Mouse (Mus musculus) ES-E14 (cell line): ENCODE results near the gene Dmrt2. TPM values are rescaled to one million over a fixed set of nuclear protein-coding genes. Genes with fewer than 3 reads are reported as not detected.

Experiments used
- DNase-seq: peaks from one replicate; pipeline ENCODE4 v3.0.0-alpha.2; 2013; ENCODE audit warnings: low read depth, low spot score
- H3K27ac ChIP-seq: 2 replicates; pipeline ENCODE4 v1.5.1; 2012; ENCODE audit warnings: low read depth, mild to moderate bottlenecking, low read length, moderate library complexity, mixed read lengths; ENCODE audit not compliant: poor library complexity, insufficient read depth, severe bottlenecking
- H3K36me3 ChIP-seq: 2 replicates; pipeline ENCODE4 v1.6.1; 2012; ENCODE audit warnings: mild to moderate bottlenecking, low read length, moderate library complexity, mixed read lengths; ENCODE audit not compliant: control insufficient read depth, poor library complexity, insufficient read depth, severe bottlenecking
- H3K4me1 ChIP-seq, 2 experiments: fragments of 150-350 bp in 1 of 2; sonication (generic) in 1 of 2; 2 replicates each; pipeline ENCODE4 v1.6.1; 2012; ENCODE audit warnings: low read length in 2 of 2, mild to moderate bottlenecking in 1 of 2, mixed read lengths in 1 of 2; ENCODE audit not compliant: control insufficient read depth in 2 of 2, insufficient read depth in 2 of 2, poor library complexity in 1 of 2
- H3K4me3 ChIP-seq, 2 experiments: fragments of 150-350 bp in 1 of 2; sonication (generic) in 1 of 2; 2 replicates each; pipeline ENCODE4 v1.5.1; 2012; ENCODE audit warnings: low read length in 2 of 2, low read depth in 1 of 2, mild to moderate bottlenecking in 1 of 2, mixed read lengths in 1 of 2; ENCODE audit not compliant: insufficient read depth in 1 of 2, poor library complexity in 1 of 2, severe bottlenecking in 1 of 2
- H3K9ac ChIP-seq: 2 replicates; pipeline ENCODE4 v1.6.1; 2012; ENCODE audit warnings: low read depth, mild to moderate bottlenecking, low read length, mixed read lengths; ENCODE audit not compliant: poor library complexity, insufficient read depth, severe bottlenecking
- H3K9me3 ChIP-seq: fragments of 150-350 bp; sonication (generic); 2 replicates; pipeline ENCODE4 v1.6.1; 2012; ENCODE audit warnings: low read depth, mild to moderate bottlenecking, low read length; ENCODE audit not compliant: control insufficient read depth, insufficient read depth
- CHD2 ChIP-seq: IDR thresholded peaks from 2 replicates; pipeline ENCODE4 v1.6.1; 2014; ENCODE audit warnings: mild to moderate bottlenecking, low read depth, low read length, inconsistent platforms
- HCFC1 ChIP-seq: IDR thresholded peaks from 2 replicates; pipeline ENCODE4 v1.6.1; 2012; ENCODE audit warnings: low read length, inconsistent platforms, borderline replicate concordance; ENCODE audit not compliant: insufficient read depth
- MAFK ChIP-seq: IDR thresholded peaks from 2 replicates; pipeline ENCODE4 v1.6.1; 2014; ENCODE audit warnings: mild to moderate bottlenecking, low read depth, low read length, inconsistent platforms; ENCODE audit not compliant: insufficient read depth
- ZC3H11A ChIP-seq: IDR thresholded peaks from 2 replicates; pipeline ENCODE4 v1.6.1; 2012; ENCODE audit warnings: low read depth, mild to moderate bottlenecking, inconsistent platforms, low read length, borderline replicate concordance
- ZNF384 ChIP-seq: IDR thresholded peaks from 2 replicates; pipeline ENCODE4 v1.6.1; 2012; ENCODE audit warnings: low read depth, low read length, inconsistent platforms
- in situ Hi-C, 2 experiments: fragments of 600-800 bp; cut with MboI; formaldehyde crosslinking; loops; one replicate each; pipeline ENCODE4 v1.15.1; 2025; ENCODE audit warnings: low sequenced_read_pairs in 2 of 2, inconsistent platforms in 1 of 2; ENCODE audit not compliant: unreplicated experiment in 2 of 2
- total RNA-seq: library from RNA; depleted of rRNA; stranded (reverse); fragments of 300-350 nt; gene quantifications from 2 replicates; pipeline ENCODE4 v1.2.3, GENCODE M21; 2012

Dmrt2 gene
- total RNA-seq, 1 experiment = 0.31 TPM

GRCm38 (mm10) chr19:25669593-25670248 is 2.5 kb upstream of the Dmrt2 start:
- Histone ChIP-seq H3K9me3 (no peaks in the 10 kb centered on the region), H3K36me3 (no peaks in the 10 kb centered on the region), H3K4me1 (peaks cover 0 to 2% of the 10 kb centered on the region in 2 experiments; a peak in 1 of 4 replicates), H3K4me3 (no peak overlapping the region), H3K9ac (no peak overlapping the region), H3K27ac (no peak overlapping the region)
- in situ Hi-C loops = loop anchor here (5.0 to 10.0 kb wide), 3 partner anchors 62 to 938 kb away; partner anchors contain the start of gene Smarca2 (in 2 of the 2)
- no peak for TF ChIP-seq ZC3H11A
- no peak for TF ChIP-seq ZNF384
- no peak for TF ChIP-seq CHD2
- DNase-seq = no peak

- Histone ChIP-seq H3K9me3 (no peaks in the 10 kb centered on the region), H3K4me3 (no peak overlapping the region), H3K36me3 (no peaks in the 10 kb centered on the region), H3K4me1 (peaks cover 0 to 2% of the 10 kb centered on the region in 2 experiments; a peak in 1 of 4 replicates), H3K9ac (no peak overlapping the region), H3K27ac (no peak overlapping the region)
- in situ Hi-C loops = loop anchor here in 1 of 2 experiments (5.0 to 10.0 kb wide), 2 partner anchors 63 to 934 kb away; partner anchors contain the start of gene Smarca2
- DNase-seq = no peak
- no peak for TF ChIP-seq MAFK
- no peak for TF ChIP-seq CHD2
- TF ChIP-seq ZC3H11A = no peak
- no peak for TF ChIP-seq ZNF384
- TF ChIP-seq HCFC1 = no peak
Observed at GRCm38 (mm10) chr19:25670571-25671285, 1.5 kb upstream of the Dmrt2 start.

GRCm38 (mm10) chr19:25671681-25672080 is 530 bp upstream of the Dmrt2 start:
- DNase-seq = no peak
- Histone ChIP-seq H3K9ac (no peak overlapping the region), H3K4me1 (no peaks in the 10 kb centered on the region; a peak in 1 of 4 replicates), H3K36me3 (no peaks in the 10 kb centered on the region), H3K9me3 (no peaks in the 10 kb centered on the region), H3K4me3 (peak overlapping the region; percentile 52 to 60; a peak in 3 of 4 replicates), H3K27ac (no peak overlapping the region)
- no peak for TF ChIP-seq HCFC1
- TF ChIP-seq MAFK = no peak
- TF ChIP-seq CHD2 = no peak
- no peak for TF ChIP-seq ZNF384
- no peak for TF ChIP-seq ZC3H11A
- in situ Hi-C loops = loop anchor here in 1 of 2 experiments (5.0 to 10.0 kb wide), 2 partner anchors 64 to 933 kb away; partner anchors contain the start of gene Smarca2

- H3K4me3 ChIP-seq = peak overlapping the region; percentile 27 to 55
- TF ChIP-seq CHD2 (no peak), MAFK (no peak), HCFC1 (no peak), ZNF384 (no peak), ZC3H11A (no peak)
- in situ Hi-C loops = loop anchor here in 1 of 2 experiments (5.0 to 10.0 kb wide), 2 partner anchors 66 to 931 kb away; partner anchors contain the start of gene Smarca2
- no peaks in the 10 kb centered on the region; a peak in 1 of 4 replicates for H3K4me1 ChIP-seq
- H3K9me3 ChIP-seq = no peaks in the 10 kb centered on the region
- DNase-seq = no peak
- no peak overlapping the region for H3K27ac ChIP-seq
- H3K9ac ChIP-seq = peak overlapping the region; percentile 2
- no peaks in the 10 kb centered on the region for H3K36me3 ChIP-seq
Observed at GRCm38 (mm10) chr19:25673224-25674055, 1.2 kb downstream of the Dmrt2 start.
